Mouse (Mus musculus): Measurements from ENCODE around the gene Cnp.

GRCm38 (mm10) chr11:100626701-100627195 is 52.0 kb downstream of the Cnp start:
- TF ChIP-seq CTCF (IDR thresholded peaks at IDR 0.05; ENCODE audit: extremely low read depth, insufficient read depth, insufficient read length, insufficient replicate concordance) (peak; percentile 79; the same call in 1 of the 2 replicates), POLR2A (IDR thresholded peaks at IDR 0.05; ENCODE audit: low read depth, low read length) (no peak; the same call in 1 of the 2 replicates)

All from spleen, adult 2 months (tissue).